ENCODE assay signal across 24 mouse cellular contexts in the genomic region with DNA sequence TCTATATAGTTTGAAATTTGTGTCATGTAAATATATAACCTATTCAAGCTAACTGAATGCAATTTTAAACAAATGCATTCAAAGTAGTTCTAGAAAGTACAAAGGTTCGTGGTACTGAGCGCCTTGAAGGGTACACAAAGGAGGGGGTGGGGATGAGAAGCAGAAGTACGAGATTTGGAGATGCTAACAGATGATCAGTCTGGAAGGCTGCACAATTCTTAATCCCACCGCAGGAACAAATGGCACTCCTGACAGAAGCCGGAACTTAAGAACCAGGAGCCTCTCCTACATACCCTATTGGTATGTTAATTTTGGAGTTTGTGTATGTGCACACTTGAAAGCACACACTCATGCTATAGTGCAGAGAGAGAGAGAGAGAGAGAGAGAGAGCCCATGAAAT. TPM values are rescaled to one million over a fixed set of nuclear protein-coding genes. Genes with fewer than 3 reads are reported as not detected.
DNase-seq lines count a peak whose midpoint lies in the region; ATAC-seq and TF ChIP-seq lines count a peak whose summit lies in the region.
"Had no signal": no experiment of that assay in that cellular context is flagged by ENCODE, and none has a peak within 500 bp of the region (broad histone marks: within the 10 kb centered on the region; RNA-seq: fewer than 3 reads in every experiment).

No protein-coding gene starts in this region.

- TF ChIP-seq CTCF in hindbrain, postnatal 0 days (IDR thresholded peaks at IDR 0.05; ENCODE audit: low read depth), result no peak

- no peaks in the 10 kb centered on the region for H3K27me3 ChIP-seq in hindbrain, embryonic 16.5 days (replicated peaks; ENCODE audit: control insufficient read depth, insufficient read depth, low read length)
- H3K27me3 ChIP-seq in hindbrain, postnatal 0 days (ENCODE audit: insufficient read depth, low read length), result no peaks in the 10 kb centered on the region
- H3K27me3 ChIP-seq in neural tube, embryonic 13.5 days, result peaks cover 26% of the 10 kb centered on the region

- H3K4me2 ChIP-seq in hindbrain, embryonic 16.5 days (ENCODE audit: low read length), result peak overlapping the region; percentile 63
- H3K4me2 ChIP-seq in hindbrain, postnatal 0 days (ENCODE audit: low read depth, low read length), result no peak overlapping the region; the same call in 1 of the 2 replicates
- peak overlapping the region; percentile 68 for H3K4me2 ChIP-seq in neural tube, embryonic 13.5 days
- H3K4me2 ChIP-seq: embryonic facial prominence, embryonic 12.5 days; forebrain, embryonic 12.5 days; liver, embryonic 13.5 days had no signal

- peaks cover 30% of the 10 kb centered on the region for H3K4me1 ChIP-seq in hindbrain, embryonic 16.5 days (ENCODE audit: control insufficient read depth, insufficient read depth, low read depth, low read length)
- H3K4me1 ChIP-seq in hindbrain, postnatal 0 days (ENCODE audit: insufficient read depth, low read length), result peaks cover 13% of the 10 kb centered on the region
- H3K4me1 ChIP-seq in neural tube, embryonic 13.5 days (replicated peaks), result peaks cover 52% of the 10 kb centered on the region

- ATAC-seq in hindbrain, embryonic 16.5 days, result no peak
- no peak for ATAC-seq in hindbrain, postnatal 0 days
- ATAC-seq in neural tube, embryonic 13.5 days (ENCODE audit: low read depth), result no peak
- no peak for ATAC-seq in erythroid progenitor cell, adult 5-6 weeks (replicated peaks; ENCODE audit: low FRiP score, poor library complexity, severe bottlenecking)
- ATAC-seq: CD4-positive, CD25-positive, alpha-beta regulatory T cell, adult 4 months had no signal

- H3K9me3 ChIP-seq in hindbrain, embryonic 16.5 days (ENCODE audit: control insufficient read depth, low read length), result no peaks in the 10 kb centered on the region
- H3K9me3 ChIP-seq in hindbrain, postnatal 0 days (ENCODE audit: low read length), result no peaks in the 10 kb centered on the region
- no peaks in the 10 kb centered on the region for H3K9me3 ChIP-seq in neural tube, embryonic 13.5 days
- H3K9me3 ChIP-seq: embryonic facial prominence, embryonic 12.5 days; forebrain, embryonic 12.5 days; liver, embryonic 13.5 days; neural tube, embryonic 12.5 days had no signal

- H3K4me3 ChIP-seq in hindbrain, embryonic 16.5 days (ENCODE audit: low read length), result no peak overlapping the region
- no peak overlapping the region for H3K4me3 ChIP-seq in hindbrain, postnatal 0 days (ENCODE audit: low read length)
- no peak overlapping the region for H3K4me3 ChIP-seq in neural tube, embryonic 13.5 days
- H3K4me3 ChIP-seq: embryonic facial prominence, embryonic 12.5 days; forebrain, embryonic 12.5 days; gastrocnemius, adult 2 months; liver, embryonic 13.5 days; neural tube, embryonic 12.5 days had no signal

- no peak overlapping the region for H3K27ac ChIP-seq in hindbrain, embryonic 16.5 days (ENCODE audit: low read depth, low read length)
- H3K27ac ChIP-seq in hindbrain, postnatal 0 days, result no peak overlapping the region
- no peak overlapping the region for H3K27ac ChIP-seq in neural tube, embryonic 13.5 days (replicated peaks)
- H3K27ac ChIP-seq: embryonic facial prominence, embryonic 12.5 days; forebrain, embryonic 12.5 days; gastrocnemius, adult 2 months; liver, embryonic 13.5 days; neural tube, embryonic 12.5 days had no signal

- no peak overlapping the region for H3K9ac ChIP-seq in hindbrain, embryonic 16.5 days (ENCODE audit: low read depth, low read length)
- H3K9ac ChIP-seq in hindbrain, postnatal 0 days (replicated peaks; ENCODE audit: low read length), result no peak overlapping the region
- no peak overlapping the region for H3K9ac ChIP-seq in neural tube, embryonic 13.5 days
- H3K9ac ChIP-seq: embryonic facial prominence, embryonic 12.5 days; forebrain, embryonic 12.5 days; liver, embryonic 13.5 days; neural tube, embryonic 12.5 days had no signal

- no peaks in the 10 kb centered on the region for H3K36me3 ChIP-seq in hindbrain, embryonic 16.5 days (ENCODE audit: control insufficient read depth, insufficient read depth, low read length)
- H3K36me3 ChIP-seq in hindbrain, postnatal 0 days (ENCODE audit: insufficient read depth, low read length), result no peaks in the 10 kb centered on the region
- H3K36me3 ChIP-seq in neural tube, embryonic 13.5 days, result no peaks in the 10 kb centered on the region
- H3K36me3 ChIP-seq: embryonic facial prominence, embryonic 12.5 days; forebrain, embryonic 12.5 days; liver, embryonic 13.5 days; neural tube, embryonic 12.5 days had no signal

- DNase-seq in cerebellum, adult 9-10 months, result peak; percentile 20
- no peak for DNase-seq in cerebellum, adult 18-20 months
- no peak for DNase-seq in hindbrain, postnatal 0 days (ENCODE audit: low spot score)
- DNase-seq in neural tube, embryonic 10.5 days (ENCODE audit: extremely low spot score, low spot score), result no peak
- no peak for DNase-seq in urinary bladder, postnatal 4 days (ENCODE audit: low spot score in 2 of 2)
- DNase-seq: adrenal gland, postnatal 36 days; cerebellum, adult 11 months; gastrocnemius, adult 2 months; heart, postnatal 36 days; kidney, adult 2 months; kidney, postnatal 10 days; layer of hippocampus, postnatal 36 days; liver, embryonic 13.5 days; lung, adult 2 months; lung, postnatal 14 days; right cerebral cortex, postnatal 4 days; thymus, postnatal 14 days had no signal

- 46% methylated on average over 5 of the region's 5 CpGs for WGBS in hindbrain, embryonic 16.5 days
- 43% methylated on average over 5 of the region's 5 CpGs for WGBS in hindbrain, postnatal 0 days
- WGBS in neural tube, embryonic 13.5 days, result 43% methylated on average over 5 of the region's 5 CpGs

RNA-seq across cellular contexts. Expression of gene Gfod1, which starts 4.8 kb away (rescaled TPM):
- polyA plus RNA-seq in hindbrain, embryonic 16.5 days (2015; fragmentation: Nextera tagmentation; extraction: Ambion mirVana), result 2.2 and 2.4 TPM in 2 replicates
- total RNA-seq in hindbrain, postnatal 0 days (2014; rRNA removed), result 26.3 and 26.9 TPM in 2 replicates
- polyA plus RNA-seq in hindbrain, postnatal 0 days (2015; fragmentation: Nextera tagmentation; extraction: Ambion mirVana), result 2.6 and 2.7 TPM in 2 replicates
- polyA plus RNA-seq in neural tube, embryonic 13.5 days (2015; fragmentation: Nextera tagmentation; extraction: Ambion mirVana), result 1.8 and 2.0 TPM in 2 replicates
- 1.1 and 3.4 TPM in 2 replicates for total RNA-seq in erythroid progenitor cell, adult 5-6 weeks (2015; ENCODE audit: low replicate concordance)
- total RNA-seq in erythroid progenitor cell, adult 5-6 weeks (2017; ENCODE audit: low replicate concordance), result 1.4 and 3.2 TPM in 2 replicates
